Mouse (Mus musculus): ENCODE data around the gene Llgl1. TPM values are rescaled to one million over a fixed set of nuclear protein-coding genes. Genes with fewer than 3 reads are reported as not detected.

The Llgl1 gene
- total RNA-seq, 2 experiments from 2014 or later = 32.5 to 33.9 TPM

Small RNAs within 50 kb of the gene (microRNA-seq; reads per million reads assigned to microRNA genes)
- 4.9 reads per million, percentile 17 among the genes with 10 or more reads in this experiment for gene Mir5100

Other genes with a start within 250 kb of the Llgl1 start
- gene Drg2, start 245.1 kb upstream of the Llgl1 start, total RNA-seq (2021) = 10 to 100 TPM; 69.9 to 70.2 TPM
- gene Myo15, start 230.4 kb upstream of the Llgl1 start, total RNA-seq (2021) = under 1 TPM; 0.11 to 0.22 TPM
- gene Alkbh5, start 163.3 kb upstream of the Llgl1 start, total RNA-seq (2021) = 10 to 100 TPM; 35.8 to 35.9 TPM
- gene Flii, start 27.5 kb downstream of the Llgl1 start, total RNA-seq (2021) = 10 to 100 TPM; 48.5 to 59.6 TPM
- gene Mief2, start 28.7 kb downstream of the Llgl1 start, total RNA-seq (2021) = 10 to 100 TPM; 25.9 to 26.2 TPM
- 1 to 10 TPM; 4.7 to 5.3 TPM for gene Top3a, start 77.6 kb downstream of the Llgl1 start, total RNA-seq (2021)
- gene Smcr8, start 77.8 kb downstream of the Llgl1 start, total RNA-seq (2021) = 10 to 100 TPM; 24.6 to 26.0 TPM
- 1 to 10 TPM; 3.3 to 4.2 TPM for gene Shmt1, start 112.0 kb downstream of the Llgl1 start, total RNA-seq (2021)
- gene Dhrs7b, start 130.9 kb downstream of the Llgl1 start, total RNA-seq (2021) = 10 to 100 TPM; 29.1 to 29.7 TPM
- 10 to 100 TPM; 25.2 TPM for gene Tmem11, start 179.5 kb downstream of the Llgl1 start, total RNA-seq (2021)
- 10 to 100 TPM; 12.4 to 13.7 TPM for gene Natd1, start 215.0 kb downstream of the Llgl1 start, total RNA-seq (2021)
- 10 to 100 TPM; 13.4 to 14.3 TPM for gene Map2k3, start 232.3 kb downstream of the Llgl1 start, total RNA-seq (2021)